12 mouse cellular contexts compared by ENCODE assay signal in genomic region chr8:121570335-121570734, GRCm38 (mm10). TPM values are rescaled to one million over a fixed set of nuclear protein-coding genes. Genes with fewer than 3 reads are reported as not detected.
DNase-seq lines count a peak whose midpoint lies in the region; ATAC-seq lines count a peak whose summit lies in the region.
"Had no signal": no experiment of that assay in that cellular context is flagged by ENCODE, and none has a peak within 500 bp of the region (broad histone marks: within the 10 kb centered on the region; RNA-seq: fewer than 3 reads in every experiment).

No protein-coding gene starts in this region.

- peaks cover 12% of the 10 kb centered on the region for H3K4me1 ChIP-seq in heart, embryonic 11.5 days (ENCODE audit: control insufficient read depth, insufficient read depth, low read length)
- H3K4me1 ChIP-seq in heart, embryonic 15.5 days (replicated peaks), result peaks cover 17% of the 10 kb centered on the region
- peaks cover 39% of the 10 kb centered on the region for H3K4me1 ChIP-seq in hindbrain, embryonic 12.5 days

- no peak overlapping the region for H3K4me3 ChIP-seq in heart, embryonic 11.5 days (ENCODE audit: low read depth, low read length)
- peak overlapping the region; percentile 17 for H3K4me3 ChIP-seq in heart, embryonic 15.5 days
- H3K4me3 ChIP-seq in hindbrain, embryonic 12.5 days, result no peak overlapping the region
- H3K4me3 ChIP-seq: midbrain, embryonic 15.5 days had no signal

- DNase-seq in heart, postnatal 10 days, result no peak
- peak; percentile 16 for DNase-seq in NIH3T3 (ENCODE audit: low read depth)
- peak; percentile 81 for DNase-seq in lung, postnatal 25 days (ENCODE audit: low spot score)
- DNase-seq in urinary bladder, postnatal 10 days (ENCODE audit: low spot score), result no peak
- DNase-seq in embryo, embryonic 10.5 days (ENCODE audit: low spot score), result no peak

- intact Hi-C loops in heart, postnatal 10 days (cut with DNase I), result no loop called here

- no peaks in the 10 kb centered on the region for H3K9me3 ChIP-seq in heart, embryonic 11.5 days (replicated peaks; ENCODE audit: control insufficient read depth, low read length)
- H3K9me3 ChIP-seq in heart, embryonic 15.5 days (replicated peaks), result no peaks in the 10 kb centered on the region
- no peaks in the 10 kb centered on the region for H3K9me3 ChIP-seq in hindbrain, embryonic 12.5 days (replicated peaks)
- H3K9me3 ChIP-seq: midbrain, embryonic 15.5 days had no signal

- no peak for ATAC-seq in heart, embryonic 11.5 days (replicated peaks; ENCODE audit: insufficient number of reproducible peaks, low FRiP score, low TSS enrichment)
- ATAC-seq in heart, embryonic 15.5 days (replicated peaks; ENCODE audit: insufficient number of reproducible peaks, insufficient read depth, low FRiP score, low read depth), result no peak
- no peak for ATAC-seq in hindbrain, embryonic 12.5 days (ENCODE audit: low FRiP score)
- ATAC-seq: midbrain, embryonic 15.5 days; Patski had no signal

- H3K36me3 ChIP-seq in heart, embryonic 11.5 days (ENCODE audit: control insufficient read depth, insufficient read depth, low read length), result no peaks in the 10 kb centered on the region; the same call in 1 of the 2 replicates
- H3K36me3 ChIP-seq in heart, embryonic 15.5 days, result no peaks in the 10 kb centered on the region
- H3K36me3 ChIP-seq in hindbrain, embryonic 12.5 days, result 0 out of 2 replicates have a peak, but pooled peaks cover under 1% of the 10 kb centered on the region
- H3K36me3 ChIP-seq: midbrain, embryonic 15.5 days had no signal

- no peak overlapping the region for H3K9ac ChIP-seq in heart, embryonic 11.5 days (ENCODE audit: low read depth, low read length)
- no peak overlapping the region for H3K9ac ChIP-seq in heart, embryonic 15.5 days
- H3K9ac ChIP-seq in hindbrain, embryonic 12.5 days, result no peak overlapping the region
- H3K9ac ChIP-seq: midbrain, embryonic 15.5 days had no signal

- no peak overlapping the region for H3K27ac ChIP-seq in heart, embryonic 11.5 days (ENCODE audit: low read depth, low read length)
- H3K27ac ChIP-seq in heart, embryonic 15.5 days, result no peak overlapping the region
- no peak overlapping the region for H3K27ac ChIP-seq in hindbrain, embryonic 12.5 days
- H3K27ac ChIP-seq: midbrain, embryonic 15.5 days had no signal

- 77% methylated on average over 21 of the region's 21 CpGs for WGBS in heart, embryonic 11.5 days (ENCODE audit: insufficient replicate concordance)
- WGBS in heart, embryonic 15.5 days, result 65% methylated on average over 21 of the region's 21 CpGs
- 90% methylated on average over 21 of the region's 21 CpGs for WGBS in hindbrain, embryonic 12.5 days

- peak overlapping the region; percentile 38 for H3K4me2 ChIP-seq in heart, embryonic 11.5 days
- peak overlapping the region; percentile 44 for H3K4me2 ChIP-seq in heart, embryonic 15.5 days
- H3K4me2 ChIP-seq in hindbrain, embryonic 12.5 days (replicated peaks), result no peak overlapping the region
- H3K4me2 ChIP-seq: midbrain, embryonic 15.5 days had no signal

- no peaks in the 10 kb centered on the region for H3K27me3 ChIP-seq in heart, embryonic 11.5 days (ENCODE audit: control insufficient read depth, insufficient read depth, low read length)
- no peaks in the 10 kb centered on the region for H3K27me3 ChIP-seq in heart, embryonic 15.5 days
- no peaks in the 10 kb centered on the region for H3K27me3 ChIP-seq in hindbrain, embryonic 12.5 days
- H3K27me3 ChIP-seq: midbrain, embryonic 15.5 days; Patski had no signal

RNA-seq across cellular contexts. Expression of gene Fbxo31, which starts 8.3 kb away (rescaled TPM):
- 9.5 and 9.7 TPM in 2 replicates for polyA plus RNA-seq in heart, embryonic 11.5 days (2014; fragmentation: Nextera tagmentation; extraction: Ambion mirVana)
- 10 to 100 TPM; 30.2 to 51.0 TPM for total RNA-seq in heart, postnatal 10 days (2021)
- polyA plus RNA-seq in heart, embryonic 15.5 days (2015; fragmentation: Nextera tagmentation; extraction: Ambion mirVana), result 9.8 and 13.1 TPM in 2 replicates
- 25.3 and 27.0 TPM in 2 replicates for polyA plus RNA-seq in hindbrain, embryonic 12.5 days (2016; fragmentation: Nextera tagmentation; extraction: Ambion mirVana)

RNA-seq across cellular contexts. Expression of gene Map1lc3b, which starts 19.8 kb away (rescaled TPM):
- 186 and 199 TPM in 2 replicates for polyA plus RNA-seq in heart, embryonic 11.5 days (2014; fragmentation: Nextera tagmentation; extraction: Ambion mirVana)
- total RNA-seq in heart, postnatal 10 days (2021), result 100 to 1,000 TPM; 181 to 187 TPM
- polyA plus RNA-seq in heart, embryonic 15.5 days (2015; fragmentation: Nextera tagmentation; extraction: Ambion mirVana), result 189 and 199 TPM in 2 replicates
- 292 and 300 TPM in 2 replicates for polyA plus RNA-seq in hindbrain, embryonic 12.5 days (2016; fragmentation: Nextera tagmentation; extraction: Ambion mirVana)

RNA-seq across cellular contexts. Expression of gene 1700018B08Rik, which starts 26.2 kb away (rescaled TPM):
- 0.24 TPM in 1 of 2 replicates, not detected in the other for polyA plus RNA-seq in heart, embryonic 11.5 days (2014; fragmentation: Nextera tagmentation; extraction: Ambion mirVana)
- total RNA-seq in heart, postnatal 10 days (2021), result not detected
- not detected in 2 replicates for polyA plus RNA-seq in heart, embryonic 15.5 days (2015; fragmentation: Nextera tagmentation; extraction: Ambion mirVana)
- not detected in 2 replicates for polyA plus RNA-seq in hindbrain, embryonic 12.5 days (2016; fragmentation: Nextera tagmentation; extraction: Ambion mirVana)
- polyA plus RNA-seq: embryonic facial prominence, embryonic 11.5 days; midbrain, embryonic 15.5 days; Patski; stomach, embryonic 14.5 days had no signal

Comparison
In these comparisons a context has a peak if more than half of its experiments do, and no peak if none do; other contexts are left out.
1. DNase-seq: peak in NIH3T3 (single experiment) and lung, postnatal 25 days (single experiment); none in heart, postnatal 10 days (0 of 2), urinary bladder, postnatal 10 days (single experiment) and embryo, embryonic 10.5 days (single experiment).